Mouse (Mus musculus): ENCODE results near the gene Olfr1274-ps. TPM values are rescaled to one million over a fixed set of nuclear protein-coding genes. Genes with fewer than 3 reads are reported as not detected.

Olfr1274-ps gene
- total and polyA plus RNA-seq, 3 experiments: not detected

DNA sequence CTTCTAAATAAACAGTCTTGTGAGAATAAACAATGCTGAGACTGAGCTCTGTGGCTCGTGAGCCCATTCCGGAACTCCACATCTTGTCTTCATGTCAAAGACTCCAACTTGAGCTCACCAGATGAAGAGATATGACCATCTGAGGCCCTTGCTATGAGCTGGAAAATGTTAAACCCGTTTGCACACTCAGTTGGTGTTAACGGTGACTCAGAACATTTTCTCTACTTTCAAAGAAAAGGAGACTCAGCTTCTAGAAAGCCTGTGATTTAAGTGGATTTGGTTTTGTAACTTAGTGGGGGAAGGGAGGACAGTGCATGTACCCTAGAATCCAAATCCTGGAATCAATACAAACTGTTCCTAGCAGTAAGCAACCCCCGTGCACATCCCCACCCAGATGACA lies 45.3 kb downstream of the Olfr1274-ps start:
- Histone ChIP-seq H3K4me3 (ENCODE audit: control insufficient read depth in 1 of 2, insufficient read depth in 1 of 2, low read depth in 2 of 2, low read length in 2 of 2) (no peak overlapping the region), H3K36me3 (ENCODE audit: control insufficient read depth in 1 of 2, insufficient read depth in 2 of 2, low read length in 2 of 2) (no peaks in the 10 kb centered on the region; a peak in 2 of 4 replicates), H3K9me3 (replicated peaks; ENCODE audit: insufficient read depth, low read length) (no peaks in the 10 kb centered on the region), H3K79me2 (ENCODE audit: control insufficient read depth, insufficient read depth, low read length, poor library complexity) (no peaks in the 10 kb centered on the region), H3K27me3 (ENCODE audit: control insufficient read depth in 1 of 2, insufficient read depth in 2 of 2, low read length in 2 of 2) (no peaks in the 10 kb centered on the region), H3K27ac (ENCODE audit: control insufficient read depth, low read depth, low read length) (no peak overlapping the region), H3K4me1 (ENCODE audit: control insufficient read depth in 1 of 2, insufficient read depth in 2 of 2, low read length in 2 of 2) (no peaks in the 10 kb centered on the region), H3K9ac (ENCODE audit: control insufficient read depth, low read depth, low read length, poor library complexity, severe bottlenecking) (no peak overlapping the region)
- no peak for DNase-seq (ENCODE audit: low read depth, low spot score)
- no peak for TF ChIP-seq GABPA (IDR thresholded peaks at IDR 0.05; ENCODE audit: low read depth, low read length)
- no peak for TF ChIP-seq ZKSCAN1 (IDR thresholded peaks at IDR 0.05; ENCODE audit: low read depth, low read length)
- no peak for TF ChIP-seq CHD2 (IDR thresholded peaks at IDR 0.05; ENCODE audit: low read length)
- no peak for TF ChIP-seq MYC (IDR thresholded peaks at IDR 0.05; ENCODE audit: low read depth, low read length)
- TF ChIP-seq MAZ (IDR thresholded peaks at IDR 0.05; ENCODE audit: low read depth, low read length): no peak
- no peak for TF ChIP-seq ZC3H11A (IDR thresholded peaks at IDR 0.05; ENCODE audit: low read depth, low read length)

DNA sequence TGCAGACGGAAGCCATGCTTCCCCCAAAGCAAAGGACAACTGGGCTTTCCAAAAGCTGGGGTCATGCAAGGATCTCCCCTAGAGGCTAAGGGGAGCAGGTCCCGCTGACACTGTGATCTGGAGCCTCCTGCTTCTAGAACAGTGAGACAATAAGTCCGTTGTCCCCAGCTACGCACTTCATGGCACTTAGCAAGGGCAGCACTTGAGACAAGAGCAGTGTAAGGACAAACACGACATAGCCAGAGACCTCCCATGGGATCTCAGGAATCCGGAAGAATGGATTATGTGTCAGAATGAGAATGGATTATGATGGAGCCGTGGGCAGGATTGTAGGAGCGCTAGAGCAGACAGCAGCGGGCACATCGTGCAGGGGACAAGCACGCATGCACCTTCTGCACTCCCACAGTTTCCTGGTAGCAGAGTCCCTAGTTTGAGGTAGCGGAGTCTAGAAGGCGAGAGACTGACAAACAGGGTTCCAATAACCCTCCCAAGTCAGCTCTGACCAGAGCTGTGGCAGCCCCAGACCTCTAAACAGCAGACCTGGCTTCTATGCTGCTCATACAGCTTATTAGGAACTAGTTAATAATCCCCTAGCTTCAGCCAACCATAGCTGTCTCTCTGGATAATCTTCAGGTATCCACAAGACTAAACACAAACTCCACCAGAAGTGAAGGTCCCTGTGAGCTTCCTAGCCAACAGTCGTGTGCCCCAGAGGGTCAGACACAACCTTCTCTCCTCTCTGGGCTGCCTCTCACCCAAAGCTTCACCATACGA lies 50.7 kb downstream of the Olfr1274-ps start:
- H3K9me3 ChIP-seq (replicated peaks; ENCODE audit: insufficient read depth, low read length): no peaks in the 10 kb centered on the region
- H3K36me3 ChIP-seq (ENCODE audit: control insufficient read depth in 1 of 2, insufficient read depth in 2 of 2, low read length in 2 of 2): no peaks in the 10 kb centered on the region; a peak in 2 of 4 replicates
- no peak overlapping the region for H3K4me3 ChIP-seq (ENCODE audit: control insufficient read depth in 1 of 2, insufficient read depth in 1 of 2, low read depth in 2 of 2, low read length in 2 of 2)
- no peaks in the 10 kb centered on the region for H3K79me2 ChIP-seq (ENCODE audit: control insufficient read depth, insufficient read depth, low read length, poor library complexity)
- no peak for DNase-seq (ENCODE audit: low read depth, low spot score)
- no peak overlapping the region for H3K27ac ChIP-seq (ENCODE audit: control insufficient read depth, low read depth, low read length)
- no peaks in the 10 kb centered on the region for H3K4me1 ChIP-seq (ENCODE audit: control insufficient read depth in 1 of 2, insufficient read depth in 2 of 2, low read length in 2 of 2)
- TF ChIP-seq ZMIZ1 (IDR thresholded peaks at IDR 0.05; ENCODE audit: low read depth, low read length): no peak
- TF ChIP-seq TCF12 (IDR thresholded peaks at IDR 0.05; ENCODE audit: low read depth, low read length): no peak
- no peak for TF ChIP-seq ELF1 (IDR thresholded peaks at IDR 0.05; ENCODE audit: low read depth, low read length)
- no peak for TF ChIP-seq MEF2A (IDR thresholded peaks at IDR 0.05; ENCODE audit: extremely low read depth, insufficient replicate concordance, low read depth, low read length, poor library complexity, severe bottlenecking)
- TF ChIP-seq NELFE (IDR thresholded peaks at IDR 0.05; ENCODE audit: low read depth, low read length): no peak
- no peak for TF ChIP-seq CTCF (IDR thresholded peaks at IDR 0.05 in 2 of 3, conservative IDR thresholded peaks at IDR 0.05 in 1 of 3; ENCODE audit: control insufficient read depth in 1 of 3, insufficient read depth in 1 of 3, low read depth in 2 of 3, low read length in 3 of 3, poor library complexity in 1 of 3, severe bottlenecking in 1 of 3)
- TF ChIP-seq CHD1 (IDR thresholded peaks at IDR 0.05; ENCODE audit: low read depth, low read length): no peak
- TF ChIP-seq RAD21 (IDR thresholded peaks at IDR 0.05; ENCODE audit: low read depth, low read length): no peak
- no peak for TF ChIP-seq RCOR1 (IDR thresholded peaks at IDR 0.05; ENCODE audit: low read depth, low read length)
- TF ChIP-seq CHD2 (IDR thresholded peaks at IDR 0.05; ENCODE audit: low read length): no peak
- no peak for TF ChIP-seq USF2 (IDR thresholded peaks at IDR 0.05; ENCODE audit: borderline replicate concordance in 1 of 2, insufficient read depth in 1 of 2, low read depth in 1 of 2, low read length in 2 of 2)
- H3K27me3 ChIP-seq (ENCODE audit: control insufficient read depth in 1 of 2, insufficient read depth in 2 of 2, low read length in 2 of 2): no peaks in the 10 kb centered on the region
- no peak overlapping the region for H3K9ac ChIP-seq (ENCODE audit: control insufficient read depth, low read depth, low read length, poor library complexity, severe bottlenecking)
